Mouse (Mus musculus) erythroblast, embryonic 14.5 days (primary cell): Measurements from ENCODE around the gene Hist1h2af.

ENCODE experiments used
- GATA1 ChIP-seq: IDR thresholded peaks from 2 replicates; pipeline ENCODE4 v1.6.1; 2012; ENCODE audit warnings: low read length, inconsistent platforms, mixed read lengths
- TAL1 ChIP-seq: IDR thresholded peaks from 3 replicates; pipeline ENCODE4 v1.6.1; 2012; ENCODE audit warnings: low read length, inconsistent platforms, mixed read lengths

- TF ChIP-seq GATA1 (no peak), TAL1 (no peak)
Observed at GRCm38 (mm10) chr13:23571022-23571503, 37.4 kb downstream of the Hist1h2af start, which contains the start of the genes Hist1h2ae and Hist1h2bg.
